Mouse (Mus musculus): ENCODE data around the gene Bnc1.

GRCm38 (mm10) chr7:81968975-81969374 is 23.1 kb downstream of the Bnc1 start:
- TF ChIP-seq POLR2A (IDR thresholded peaks at IDR 0.05; ENCODE audit: control insufficient read depth, extremely low read depth, insufficient read depth, low read length, poor library complexity) (no peak), CTCF (IDR thresholded peaks at IDR 0.05; ENCODE audit: borderline replicate concordance, control insufficient read depth, extremely low read depth, insufficient read depth, low read length, poor library complexity) (no peak)
